Mouse (Mus musculus) urinary bladder, postnatal 10 days (tissue): ENCODE measurements at regions not wholly inside any gene's neighbourhood (a gene's known extent, or its start where the extent isn't known, plus 50 kb on each side); places are given as distances from the start of the nearest gene placed in this dataset.

Source experiments
- DNase-seq: peaks from one replicate; pipeline ENCODE4 v3.0.0; 2022; ENCODE audit warnings: low spot score

DNA sequence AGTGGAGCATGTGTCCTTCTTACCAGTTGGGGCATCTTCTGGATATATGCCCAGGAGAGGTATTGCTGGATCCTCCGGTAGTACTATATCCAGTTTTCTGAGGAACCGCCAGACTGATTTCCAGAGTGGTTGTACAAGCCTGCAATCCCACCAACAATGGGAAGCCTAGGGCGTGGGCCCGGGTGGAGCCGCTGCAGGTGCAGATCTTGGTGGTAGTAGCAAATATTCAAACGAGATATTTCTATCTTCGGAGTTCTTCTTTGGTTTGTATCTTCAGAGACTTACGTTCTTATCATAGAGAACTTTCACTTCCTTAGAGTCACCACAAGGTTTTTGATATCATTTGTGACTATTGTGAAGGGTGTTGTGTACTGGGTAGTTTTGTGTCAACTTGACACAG lies 60.2 kb upstream of the Btbd35f28 start:
- peak; percentile 13 for DNase-seq
